Mouse (Mus musculus) urinary bladder, adult 2 months (tissue): Measurements from ENCODE around the gene Gm17542. TPM values are rescaled to one million over a fixed set of nuclear protein-coding genes. Genes with fewer than 3 reads are reported as not detected.
"Not testable (repeated sequence)": the region's sequence is repeated elsewhere in the genome, so short reads cannot be mapped to it uniquely, and the experiment has no call there.

Experiments
- DNase-seq: peaks from one replicate; pipeline ENCODE4 v3.0.0; 2022; ENCODE audit warnings: low spot score
- polyA plus RNA-seq: library from polyadenylated mRNA; depleted of rRNA; stranded (reverse); fragments of >200 nt; gene quantifications from 2 replicates; pipeline ENCODE4 v1.2.3, GENCODE M21; 2012; rRNA removed

Gm17542 gene
- polyA plus RNA-seq = not detected in 2 replicates

DNA sequence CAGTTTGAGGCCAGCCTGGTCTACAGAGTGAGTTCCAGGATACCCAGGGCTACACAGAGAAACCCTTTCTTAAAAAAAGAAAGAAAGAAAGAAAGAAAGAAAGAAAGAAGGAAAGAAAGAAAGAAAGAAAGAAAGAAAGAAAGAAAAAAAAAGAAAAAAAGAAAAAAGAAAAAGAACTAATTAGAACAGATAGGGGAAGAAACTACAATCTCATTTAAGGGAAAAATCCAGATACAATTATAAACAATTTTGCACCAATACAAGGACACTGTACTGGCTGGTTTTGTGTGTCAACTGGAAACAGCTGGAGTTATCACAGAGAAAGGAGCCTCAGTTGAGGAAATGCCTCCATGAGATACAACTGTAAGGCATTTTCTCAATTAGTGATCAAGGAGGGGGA is at the start of gene Gm17542:
Gm17542 (minus strand) TSS at position 101 of the 400 bp plus-strand sequence.
- DNase-seq = not testable (repeated sequence)

- no peak for DNase-seq
Measured at GRCm38 (mm10) chr10:58739779-58740178, 21.8 kb upstream of the Gm17542 start.

- no peak for DNase-seq
Measured at GRCm38 (mm10) chr10:58738152-58738551, 20.1 kb upstream of the Gm17542 start.

DNA sequence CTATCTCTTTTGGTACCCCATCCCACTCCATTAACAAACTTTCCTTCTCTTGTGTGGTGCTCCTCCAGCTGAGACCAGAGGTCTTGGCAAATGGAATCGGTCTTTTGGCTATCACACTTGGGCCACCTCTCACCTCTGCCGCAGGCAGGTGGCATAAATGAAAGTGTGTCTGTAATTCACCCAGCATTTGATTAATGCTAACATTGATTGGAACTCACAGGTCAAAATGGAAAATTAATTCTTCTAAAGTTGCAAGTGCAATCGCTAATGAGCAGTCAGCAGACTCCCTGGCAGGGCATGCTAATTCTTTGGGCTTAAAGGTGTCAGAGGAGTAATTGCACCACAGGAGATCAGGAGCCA is 3.2 kb downstream of the Gm17542 start:
- DNase-seq = no peak

GRCm38 (mm10) chr10:58713855-58714788 is 3.9 kb downstream of the Gm17542 start:
- no peak for DNase-seq

DNA sequence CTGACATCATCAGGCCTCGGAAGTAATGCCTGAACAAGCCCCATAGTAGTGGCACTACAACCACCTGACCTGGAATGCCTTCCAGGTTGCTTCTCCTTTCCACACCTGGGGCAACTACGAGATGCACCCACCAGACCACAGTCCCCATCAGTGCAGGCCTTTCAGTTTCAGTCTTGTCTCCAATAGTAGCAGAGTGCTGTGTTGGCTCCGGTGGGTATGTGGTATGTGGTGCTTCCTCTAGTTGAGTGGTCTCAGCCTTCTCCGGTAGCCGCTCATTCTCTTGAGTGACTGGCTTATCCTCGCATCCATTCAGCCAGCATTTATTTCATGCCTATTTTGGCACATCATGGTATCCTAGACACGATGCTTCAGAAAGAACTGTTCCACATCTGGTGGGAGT is 4.8 kb downstream of the Gm17542 start:
- no peak for DNase-seq

DNA sequence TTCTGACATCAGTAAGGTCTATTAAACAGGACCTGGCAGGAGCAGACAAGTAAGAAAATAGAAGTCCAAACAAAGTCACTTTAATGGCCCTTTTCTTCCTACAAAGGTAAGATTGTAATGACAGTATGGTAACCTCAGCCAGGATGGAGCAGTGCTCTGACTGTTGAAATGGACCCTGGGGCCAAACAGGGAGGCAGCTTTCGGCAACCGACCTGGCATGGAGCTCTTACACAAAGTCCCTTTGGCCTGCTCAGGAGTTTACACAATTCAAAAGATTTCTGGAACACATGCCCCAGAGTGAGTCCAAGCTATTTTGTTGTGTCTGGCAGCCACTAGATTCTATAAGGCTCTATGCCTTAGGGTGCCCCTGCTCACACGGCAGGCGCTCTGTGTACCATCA is 9.0 kb downstream of the Gm17542 start:
- no peak for DNase-seq

DNA sequence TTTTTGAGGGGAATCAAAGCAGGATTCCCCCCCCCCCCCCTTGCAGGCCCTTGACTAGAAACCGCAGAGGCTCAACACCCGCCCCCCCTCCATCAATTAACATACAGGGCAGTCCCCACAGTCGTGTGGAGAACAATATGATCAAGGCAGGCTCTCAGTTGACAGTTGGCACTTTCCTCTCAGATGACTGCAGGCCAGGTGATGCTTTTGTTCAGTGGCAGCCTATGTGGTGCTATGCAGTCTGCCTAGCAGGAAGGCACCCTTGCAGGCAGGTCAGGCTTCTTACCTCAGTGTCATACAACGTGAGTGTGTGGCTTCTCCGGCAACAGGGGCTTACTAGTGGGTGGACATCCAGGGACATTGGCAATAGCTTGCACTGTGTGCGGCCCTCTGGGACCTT is 17.4 kb downstream of the Gm17542 start:
- DNase-seq = no peak

- DNase-seq = no peak
Measured at GRCm38 (mm10) chr10:58700160-58700559, 17.9 kb downstream of the Gm17542 start.

DNA sequence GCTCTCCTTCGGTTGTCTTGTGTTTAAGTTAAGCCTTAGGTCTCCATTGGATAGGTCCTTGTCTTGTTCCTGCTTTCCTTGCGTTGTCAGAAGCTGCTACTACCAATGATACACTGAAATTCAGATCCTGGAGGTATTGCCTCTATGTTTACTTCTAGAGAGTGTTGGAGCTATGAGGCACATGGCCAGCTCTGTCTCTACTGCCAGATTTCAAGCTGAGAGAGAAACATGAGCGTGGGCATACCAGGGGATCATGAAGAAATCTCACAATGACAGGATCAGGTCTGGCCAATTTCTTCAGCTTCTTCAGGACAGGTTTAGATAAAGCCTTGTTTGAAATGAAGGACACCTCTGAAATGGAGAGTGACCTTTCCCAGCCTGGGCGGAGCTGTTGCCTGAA is 19.1 kb downstream of the Gm17542 start:
- no peak for DNase-seq

DNA sequence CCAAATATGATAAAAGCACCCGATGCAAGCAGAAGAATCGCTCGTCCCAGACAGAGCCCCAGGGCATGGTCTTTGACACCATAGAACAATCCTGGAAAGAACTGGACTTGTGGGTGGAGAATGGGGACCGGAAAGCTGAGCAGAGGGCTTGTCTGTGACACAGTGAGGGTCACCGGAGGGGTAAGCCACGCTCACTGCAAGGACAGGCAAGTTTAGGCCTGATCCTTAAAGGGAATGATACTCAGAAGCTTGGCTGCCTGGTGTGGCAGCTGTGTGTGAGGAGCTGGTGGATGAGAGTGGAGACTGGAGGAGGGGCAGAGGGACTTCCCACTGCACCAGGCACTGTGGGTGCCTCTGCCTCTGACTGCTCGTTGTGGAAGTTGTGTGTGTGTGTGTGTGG is 27.0 kb downstream of the Gm17542 start:
- no peak for DNase-seq

DNA sequence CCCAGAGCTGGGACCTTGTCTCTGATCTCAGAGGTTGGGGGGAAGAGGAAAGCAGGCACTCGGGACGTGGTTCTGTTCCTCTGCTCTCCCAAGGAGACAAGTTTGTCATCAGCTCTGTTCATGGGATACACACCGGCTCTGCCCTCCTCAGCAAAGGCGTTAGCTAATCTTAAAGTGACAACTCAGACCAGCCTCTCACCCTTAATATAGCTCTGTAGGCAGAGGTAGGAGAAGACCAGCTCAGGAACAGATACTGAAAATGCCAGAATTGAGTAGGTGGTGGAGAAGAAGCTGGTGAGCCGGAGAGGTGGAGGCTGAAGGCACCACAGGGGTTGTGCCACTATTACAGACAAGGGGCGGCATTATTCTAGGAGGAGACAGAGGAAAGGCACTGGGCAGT is 38.7 kb downstream of the Gm17542 start:
- DNase-seq = no peak

- peak; percentile 69 for DNase-seq
Measured at GRCm38 (mm10) chr10:58675533-58675932, 42.5 kb downstream of the Gm17542 start, which contains the start of gene Edar. Gene Edar, minus strand, starts transcription at chr10:58675654.

DNA sequence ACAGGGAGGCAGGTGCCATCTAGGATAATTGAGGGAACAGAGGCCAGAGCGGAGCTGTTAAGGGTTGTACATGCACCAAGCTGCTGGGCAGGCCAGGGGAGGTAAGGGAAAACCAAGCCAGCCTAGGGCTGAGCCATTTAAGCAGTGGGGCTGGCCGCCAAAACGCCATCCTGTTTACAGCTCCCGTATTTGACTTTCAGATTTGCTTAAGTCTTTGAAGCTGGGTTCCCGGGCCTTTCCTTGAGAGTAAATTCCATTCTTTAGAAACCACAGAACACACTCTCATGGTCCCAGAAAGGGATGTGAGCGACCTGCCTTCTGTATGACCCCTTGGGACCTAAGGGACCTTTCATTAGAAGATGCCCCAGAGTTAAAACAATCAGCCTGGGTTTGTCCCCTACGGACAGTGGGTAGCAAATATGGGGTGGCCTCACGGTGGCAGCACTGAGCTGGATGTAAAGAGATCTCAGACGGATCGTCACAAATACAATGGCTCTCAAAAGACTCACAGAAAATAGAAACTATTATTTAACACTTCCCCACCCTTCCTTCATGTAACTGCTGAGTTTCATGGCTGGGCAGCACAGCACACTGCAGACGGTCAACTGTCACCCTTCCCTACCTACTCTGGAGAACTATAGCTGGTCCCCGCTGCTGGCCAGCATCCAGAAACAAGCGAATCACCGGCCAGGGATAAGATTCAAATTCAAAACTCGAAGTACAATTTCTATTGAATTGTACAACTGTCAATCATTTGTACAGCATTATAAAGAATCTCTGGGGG is 44.5 kb downstream of the Gm17542 start:
- DNase-seq = peak; percentile 61

- no peak for DNase-seq
Measured at GRCm38 (mm10) chr10:58672557-58673277, 45.3 kb downstream of the Gm17542 start.

- no peak for DNase-seq
Measured at GRCm38 (mm10) chr10:58663868-58664267, 54.1 kb downstream of the Gm17542 start.

Other genes with a start within 250 kb of the Gm17542 start
- gene Ccdc138, start 220.3 kb downstream of the Gm17542 start, polyA plus RNA-seq = 1.8 and 2.0 TPM in 2 replicates
- gene Edar, start 42.6 kb downstream of the Gm17542 start, polyA plus RNA-seq = 1.4 and 1.5 TPM in 2 replicates
- gene Sh3rf3, start 95.1 kb upstream of the Gm17542 start, polyA plus RNA-seq = 1.0 and 1.8 TPM in 2 replicates